ENCODE assay signal across 30 mouse cellular contexts in the genomic region with DNA sequence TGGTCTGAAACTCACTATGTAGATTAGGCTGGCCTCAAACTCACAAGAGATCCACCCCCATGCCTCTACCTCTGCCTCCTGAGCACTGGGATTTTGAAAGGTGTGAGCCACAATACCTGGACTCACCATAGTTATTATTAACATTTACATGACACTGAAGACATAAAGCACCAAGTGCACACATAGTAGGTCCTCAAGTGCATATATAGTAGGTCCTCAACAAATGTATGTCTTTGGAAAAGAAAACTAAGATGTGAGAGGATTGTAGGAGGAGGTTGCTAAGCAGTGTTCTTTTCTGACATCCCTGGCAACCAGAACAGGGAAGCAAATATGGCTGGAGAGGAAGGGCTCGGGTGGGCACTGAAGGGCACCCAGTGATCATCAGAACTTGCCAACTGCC. TPM values are rescaled to one million over a fixed set of nuclear protein-coding genes. Genes with fewer than 3 reads are reported as not detected.
A peak's percentile ranks its signal among the peaks of the same experiment; 100 is the strongest.
DNase-seq lines count a peak whose midpoint lies in the region; ATAC-seq and TF ChIP-seq lines count a peak whose summit lies in the region.
"Had no signal": no experiment of that assay in that cellular context is flagged by ENCODE, and none has a peak within 500 bp of the region (broad histone marks: within the 10 kb centered on the region; RNA-seq: fewer than 3 reads in every experiment).

No protein-coding gene starts in this region.

- H3K9me3 ChIP-seq in liver, embryonic 15.5 days (replicated peaks) = no peaks in the 10 kb centered on the region
- H3K9me3 ChIP-seq in liver, embryonic 12.5 days (replicated peaks) = no peaks in the 10 kb centered on the region
- H3K9me3 ChIP-seq in CH12.LX (replicated peaks; ENCODE audit: low read length) = no peaks in the 10 kb centered on the region
- no peaks in the 10 kb centered on the region for H3K9me3 ChIP-seq in MEL (replicated peaks; ENCODE audit: insufficient read depth, low read length)
- H3K9me3 ChIP-seq: embryonic facial prominence, embryonic 12.5 days; embryonic facial prominence, embryonic 15.5 days; forebrain, embryonic 15.5 days; heart, embryonic 12.5 days; heart, embryonic 15.5 days; hindbrain, embryonic 10.5 days; hindbrain, embryonic 13.5 days; intestine, embryonic 15.5 days had no signal

- H3K27me3 ChIP-seq in liver, embryonic 15.5 days = peaks cover 12% of the 10 kb centered on the region; the same call in 1 of the 2 replicates
- H3K27me3 ChIP-seq in liver, embryonic 12.5 days (replicated peaks) = peaks cover 23% of the 10 kb centered on the region
- no peaks in the 10 kb centered on the region for H3K27me3 ChIP-seq in CH12.LX (replicated peaks)
- no peaks in the 10 kb centered on the region for H3K27me3 ChIP-seq in MEL (ENCODE audit: control insufficient read depth in 1 of 2, insufficient read depth in 2 of 2, low read length in 2 of 2)
- H3K27me3 ChIP-seq: heart, embryonic 12.5 days; heart, embryonic 15.5 days; intestine, embryonic 15.5 days; Patski had no signal

- H3K4me1 ChIP-seq in liver, embryonic 15.5 days (replicated peaks) = peaks cover 36% of the 10 kb centered on the region
- H3K4me1 ChIP-seq in liver, embryonic 12.5 days = peaks cover 32% of the 10 kb centered on the region
- H3K4me1 ChIP-seq in CH12.LX (ENCODE audit: control insufficient read depth in 1 of 2, insufficient read depth in 2 of 2) (peaks cover 22 to 45% of the 10 kb centered on the region in 2 experiments), MEL (ENCODE audit: control insufficient read depth in 1 of 2, insufficient read depth in 2 of 2, low read length in 2 of 2) (peaks cover 31 to 41% of the 10 kb centered on the region in 2 experiments)
- H3K4me1 ChIP-seq in brown adipose tissue, adult 24 weeks (ENCODE audit: control insufficient read depth, insufficient read depth, insufficient read length, low read length) = peaks cover 20% of the 10 kb centered on the region
- H3K4me1 ChIP-seq: embryonic facial prominence, embryonic 12.5 days; intestine, embryonic 15.5 days had no signal

- H3K79me2 ChIP-seq in CH12.LX (replicated peaks; ENCODE audit: control insufficient read depth, extremely low read depth, insufficient read depth, poor library complexity, severe bottlenecking) (no peaks in the 10 kb centered on the region), MEL (ENCODE audit: control insufficient read depth, insufficient read depth, low read length, poor library complexity) (no peaks in the 10 kb centered on the region)

- no peak overlapping the region for H3K4me3 ChIP-seq in liver, embryonic 15.5 days (replicated peaks)
- H3K4me3 ChIP-seq in liver, embryonic 12.5 days = no peak overlapping the region
- H3K4me3 ChIP-seq in CH12.LX (replicated peaks in 1 of 3; ENCODE audit: low read depth in 2 of 3, low read length in 2 of 3, poor library complexity in 1 of 3) = no peak overlapping the region
- no peak overlapping the region for H3K4me3 ChIP-seq in MEL (ENCODE audit: control insufficient read depth in 1 of 2, insufficient read depth in 1 of 2, low read depth in 2 of 2, low read length in 2 of 2)
- H3K4me3 ChIP-seq in brown adipose tissue, adult 24 weeks (ENCODE audit: insufficient read depth, low read depth, low read length) = no peak overlapping the region
- H3K4me3 ChIP-seq: embryonic facial prominence, embryonic 12.5 days; embryonic facial prominence, embryonic 15.5 days; forebrain, embryonic 15.5 days; heart, embryonic 12.5 days; heart, embryonic 15.5 days; hindbrain, embryonic 10.5 days; hindbrain, embryonic 13.5 days; intestine, embryonic 15.5 days had no signal

- H3K4me2 ChIP-seq in liver, embryonic 15.5 days = no peak overlapping the region
- no peak overlapping the region for H3K4me2 ChIP-seq in liver, embryonic 12.5 days
- no peak overlapping the region for H3K4me2 ChIP-seq in CH12.LX (ENCODE audit: insufficient read depth, low read depth, poor library complexity, severe bottlenecking)
- H3K4me2 ChIP-seq: embryonic facial prominence, embryonic 12.5 days; embryonic facial prominence, embryonic 15.5 days; forebrain, embryonic 15.5 days; heart, embryonic 12.5 days; heart, embryonic 15.5 days; hindbrain, embryonic 13.5 days; intestine, embryonic 15.5 days had no signal

- 33% methylated on average over 1 of the region's 1 CpGs for WGBS in liver, embryonic 15.5 days (ENCODE audit: insufficient replicate concordance)
- WGBS in liver, embryonic 12.5 days (ENCODE audit: insufficient replicate concordance) = 72% methylated on average over 1 of the region's 1 CpGs

- no peak for ATAC-seq in liver, embryonic 15.5 days (ENCODE audit: insufficient read depth)
- no peak for ATAC-seq in liver, embryonic 12.5 days
- ATAC-seq: CD4-positive, CD25-positive, alpha-beta regulatory T cell, adult 4 months; forebrain, embryonic 15.5 days; hindbrain, embryonic 16.5 days; intestine, embryonic 15.5 days; Patski had no signal

- TF ChIP-seq EP300 in CH12.LX (IDR thresholded peaks at IDR 0.05; ENCODE audit: low read length) (no peak), MEL (IDR thresholded peaks at IDR 0.05; ENCODE audit: low read depth in 1 of 2, low read length in 2 of 2) (no peak)

- TF ChIP-seq RAD21 in CH12.LX (IDR thresholded peaks at IDR 0.05; ENCODE audit: low read depth, low read length) (no peak), MEL (IDR thresholded peaks at IDR 0.05; ENCODE audit: low read depth, low read length) (no peak)

- TF ChIP-seq CTCF in CH12.LX (conservative IDR thresholded peaks at IDR 0.05 in 1 of 2, IDR thresholded peaks at IDR 0.05 in 1 of 2; ENCODE audit: low read depth in 2 of 2, low read length in 2 of 2) = no peak
- no peak for TF ChIP-seq CTCF in MEL (IDR thresholded peaks at IDR 0.05 in 2 of 3, conservative IDR thresholded peaks at IDR 0.05 in 1 of 3; ENCODE audit: control insufficient read depth in 1 of 3, insufficient read depth in 1 of 3, low read depth in 2 of 3, low read length in 3 of 3, poor library complexity in 1 of 3, severe bottlenecking in 1 of 3)

- H3K9ac ChIP-seq in liver, embryonic 15.5 days = no peak overlapping the region
- no peak overlapping the region for H3K9ac ChIP-seq in liver, embryonic 12.5 days
- no peak overlapping the region for H3K9ac ChIP-seq in CH12.LX (ENCODE audit: insufficient read depth, low read depth)
- no peak overlapping the region for H3K9ac ChIP-seq in MEL (ENCODE audit: control insufficient read depth, low read depth, low read length, poor library complexity, severe bottlenecking)
- H3K9ac ChIP-seq: embryonic facial prominence, embryonic 12.5 days; embryonic facial prominence, embryonic 15.5 days; forebrain, embryonic 15.5 days; heart, embryonic 12.5 days; heart, embryonic 15.5 days; hindbrain, embryonic 13.5 days; intestine, embryonic 15.5 days had no signal

- dilution Hi-C loops in CH12.LX (cut with MboI; ENCODE audit: extremely low pct_ligation_motif_present, extremely low pct_unique_long_range_greater_than_20kb, low sequenced_read_pairs) = no loop called here

- H3K27ac ChIP-seq in liver, embryonic 15.5 days (replicated peaks) = 0 out of 2 replicates have a peak overlapping the region, but pooled peaks have one; percentile 9
- no peak overlapping the region for H3K27ac ChIP-seq in liver, embryonic 12.5 days
- H3K27ac ChIP-seq in CH12.LX (ENCODE audit: insufficient read depth, low read depth) (no peak overlapping the region), MEL (ENCODE audit: control insufficient read depth, low read depth, low read length) (no peak overlapping the region)
- peak overlapping the region; percentile 50; the same call in 1 of the 2 replicates for H3K27ac ChIP-seq in brown adipose tissue, adult 24 weeks (replicated peaks; ENCODE audit: low read depth, low read length)
- H3K27ac ChIP-seq: embryonic facial prominence, embryonic 12.5 days; embryonic facial prominence, embryonic 15.5 days; forebrain, embryonic 15.5 days; heart, embryonic 15.5 days; hindbrain, embryonic 10.5 days; hindbrain, embryonic 13.5 days; intestine, embryonic 15.5 days had no signal

- in situ Hi-C loops in CH12.LX (cut with MboI; ENCODE audit: low pct_ligation_motif_present, low pct_unique_long_range_greater_than_20kb, low sequenced_read_pairs) = no loop called here

- no peaks in the 10 kb centered on the region for H3K36me3 ChIP-seq in liver, embryonic 15.5 days (replicated peaks)
- H3K36me3 ChIP-seq in liver, embryonic 12.5 days = no peaks in the 10 kb centered on the region
- H3K36me3 ChIP-seq in CH12.LX (replicated peaks in 1 of 2; ENCODE audit: control insufficient read depth in 1 of 2, insufficient read depth in 1 of 2, low read length in 1 of 2) = no peaks in the 10 kb centered on the region
- H3K36me3 ChIP-seq in MEL (ENCODE audit: control insufficient read depth in 1 of 2, insufficient read depth in 2 of 2, low read length in 2 of 2) = peaks cover 0 to 36% of the 10 kb centered on the region in 2 experiments; a peak in 2 of 4 replicates
- H3K36me3 ChIP-seq: embryonic facial prominence, embryonic 12.5 days; embryonic facial prominence, embryonic 15.5 days; forebrain, embryonic 15.5 days; heart, embryonic 12.5 days; heart, embryonic 15.5 days; hindbrain, embryonic 10.5 days; hindbrain, embryonic 13.5 days; intestine, embryonic 15.5 days had no signal

- TF ChIP-seq POLR2A in CH12.LX (IDR thresholded peaks at IDR 0.05; ENCODE audit: low read depth, low read length) (no peak), MEL (IDR thresholded peaks at IDR 0.05; ENCODE audit: control insufficient read depth in 1 of 2, insufficient read depth in 1 of 2, low read depth in 1 of 2, low read length in 2 of 2, poor library complexity in 1 of 2) (no peak)

- DNase-seq in CH12.LX (ENCODE audit: extremely low read depth) (no peak), MEL (ENCODE audit: low read depth, low spot score) (no peak)
- no peak for DNase-seq in adrenal gland, postnatal 4 days (ENCODE audit: low spot score in 2 of 2)
- DNase-seq in embryo, embryonic 9.5 days (ENCODE audit: extremely low spot score) = no peak
- DNase-seq in c-Kit-positive CD71-positive TER-119-positive erythroid progenitor cells, embryonic 14.5 days (ENCODE audit: low spot score) = no peak
- DNase-seq: adrenal gland, postnatal 10 days; adrenal gland, postnatal 36 days; cerebellum, adult 11-12 months; cerebellum, adult 8-10 months; cerebellum, postnatal 10 days; cerebellum, postnatal 36 days; gastrocnemius, postnatal 10 days; gastrocnemius, postnatal 36 days; heart, adult 18-20 months; heart, postnatal 10 days; heart, postnatal 36 days had no signal

RNA-seq across cellular contexts. Expression of gene Prps1, which starts 51.0 kb away (rescaled TPM):
- polyA plus RNA-seq in liver, embryonic 15.5 days (2015; fragmentation: Nextera tagmentation; extraction: Ambion mirVana) = 32.4 and 33.6 TPM in 2 replicates
- 57.6 and 61.0 TPM in 2 replicates for polyA plus RNA-seq in liver, embryonic 12.5 days (2016; fragmentation: Nextera tagmentation; extraction: Ambion mirVana)
- 52.9 and 67.6 TPM in 2 replicates for total RNA-seq in CH12.LX (2012; rRNA removed)
- 163 and 168 TPM in 2 replicates for total RNA-seq in CH12.LX (2014; rRNA removed)
- 127 and 128 TPM in 2 replicates for polyA plus RNA-seq in CH12.LX (2012; ENCODE audit: insufficient read length, low read depth)
- 110 and 113 TPM in 2 replicates for total RNA-seq in MEL (2012; rRNA removed)
- 100 to 1,000 TPM in 1 of 2 experiments, not detected in 1; 172 TPM for polyA plus RNA-seq in MEL (2012; ENCODE audit: insufficient read depth in 1 of 2, insufficient read length in 2 of 2, low read depth in 1 of 2, low replicate concordance in 2 of 2, missing spikeins in 1 of 2)
- polyA plus RNA-seq in brown adipose tissue, adult 24 weeks (2012; ENCODE audit: insufficient read depth, insufficient read length, missing spikeins) = 18.1 and 23.7 TPM in 2 replicates
- 10 to 100 TPM; 24.4 to 24.8 TPM for total RNA-seq in adrenal gland, postnatal 4 days (2021)

Comparison
In these comparisons a context has a peak if more than half of its experiments do, and no peak if none do; other contexts are left out.
1. H3K27ac ChIP-seq: peak in liver, embryonic 15.5 days (single experiment) and brown adipose tissue, adult 24 weeks (single experiment); none in liver, embryonic 12.5 days (single experiment), CH12.LX (single experiment) and MEL (single experiment).